In genomic region chr15:77237661-77238060, GRCm38 (mm10) we compare ENCODE assay signal across 28 mouse cellular contexts.
A peak's percentile ranks its signal among the peaks of the same experiment; 100 is the strongest.
DNase-seq lines count a peak whose midpoint lies in the region; ATAC-seq and TF ChIP-seq lines count a peak whose summit lies in the region.
"Had no signal": no experiment of that assay in that cellular context is flagged by ENCODE, and none has a peak within 500 bp of the region (broad histone marks: within the 10 kb centered on the region; RNA-seq: fewer than 3 reads in every experiment).

No protein-coding gene starts in this region.

- TF ChIP-seq POLR2A in heart, adult 2 months (IDR thresholded peaks at IDR 0.05; ENCODE audit: insufficient read depth, low read depth, low read length): no peak

- peaks cover 20% of the 10 kb centered on the region for H3K4me1 ChIP-seq in heart, adult 2 months (ENCODE audit: control insufficient read depth, insufficient read depth, low read length)
- peaks cover 48% of the 10 kb centered on the region for H3K4me1 ChIP-seq in heart, embryonic 11.5 days (ENCODE audit: control insufficient read depth, insufficient read depth, low read length)
- H3K4me1 ChIP-seq in kidney, postnatal 0 days (replicated peaks; ENCODE audit: insufficient read depth, low read length): peaks cover 11% of the 10 kb centered on the region; the same call in 1 of the 2 replicates
- H3K4me1 ChIP-seq in embryonic facial prominence, embryonic 15.5 days: peaks cover 33% of the 10 kb centered on the region

- in situ Hi-C loops in Patski (cut with MboI; ENCODE audit: low pct_unique_long_range_greater_than_20kb): no loop called here

- no peak overlapping the region for H3K4me2 ChIP-seq in heart, embryonic 11.5 days
- no peak overlapping the region for H3K4me2 ChIP-seq in kidney, postnatal 0 days (ENCODE audit: low read length)
- no peak overlapping the region for H3K4me2 ChIP-seq in embryonic facial prominence, embryonic 15.5 days (replicated peaks)
- H3K4me2 ChIP-seq: embryonic facial prominence, embryonic 13.5 days; forebrain, embryonic 12.5 days; hindbrain, embryonic 15.5 days; limb, embryonic 13.5 days; liver, embryonic 11.5 days; lung, embryonic 15.5 days; midbrain, embryonic 13.5 days had no signal

- ATAC-seq in heart, embryonic 11.5 days (replicated peaks; ENCODE audit: insufficient number of reproducible peaks, low FRiP score, low TSS enrichment): no peak
- no peak for ATAC-seq in kidney, postnatal 0 days (replicated peaks; ENCODE audit: low FRiP score, low read depth)
- ATAC-seq in Patski: no peak
- no peak for ATAC-seq in embryonic facial prominence, embryonic 15.5 days (ENCODE audit: insufficient number of reproducible peaks, low FRiP score, low TSS enrichment, low read depth)
- ATAC-seq: forebrain, postnatal 0 days; inflammation-experienced regulatory T-cells, adult 6 months; midbrain, embryonic 13.5 days had no signal

- no peaks in the 10 kb centered on the region for H3K9me3 ChIP-seq in heart, embryonic 11.5 days (replicated peaks; ENCODE audit: control insufficient read depth, low read length)
- no peaks in the 10 kb centered on the region for H3K9me3 ChIP-seq in kidney, postnatal 0 days (replicated peaks; ENCODE audit: low read length)
- H3K9me3 ChIP-seq in embryonic facial prominence, embryonic 15.5 days (replicated peaks): no peaks in the 10 kb centered on the region
- H3K9me3 ChIP-seq: embryonic facial prominence, embryonic 13.5 days; forebrain, embryonic 12.5 days; hindbrain, embryonic 10.5 days; hindbrain, embryonic 15.5 days; limb, embryonic 13.5 days; lung, embryonic 15.5 days; megakaryocyte, embryonic 14.5 days; midbrain, embryonic 13.5 days had no signal

- H3K27ac ChIP-seq in heart, adult 2 months: peak overlapping the region; percentile 89
- no peak overlapping the region for H3K27ac ChIP-seq in heart, embryonic 11.5 days (ENCODE audit: low read depth, low read length)
- H3K27ac ChIP-seq in kidney, postnatal 0 days: no peak overlapping the region
- H3K27ac ChIP-seq in embryonic facial prominence, embryonic 15.5 days (replicated peaks): 0 out of 2 replicates have a peak overlapping the region, but pooled peaks have one; percentile 17
- H3K27ac ChIP-seq: embryonic facial prominence, embryonic 13.5 days; forebrain, embryonic 12.5 days; hindbrain, embryonic 10.5 days; hindbrain, embryonic 15.5 days; limb, embryonic 13.5 days; lung, embryonic 15.5 days; midbrain, embryonic 13.5 days had no signal

- intact Hi-C loops in heart, adult 2 months (cut with DNase I): loop anchor here (2.0 kb wide), 1 partner anchor 69 kb away; the partner anchor contains the start of gene Rbfox2

- WGBS in heart, adult 2 months: 14% methylated on average over 1 of the region's 1 CpGs
- 34% methylated on average over 1 of the region's 1 CpGs for WGBS in heart, embryonic 11.5 days (ENCODE audit: insufficient replicate concordance)
- 44% methylated on average over 1 of the region's 1 CpGs for WGBS in kidney, postnatal 0 days
- WGBS in embryonic facial prominence, embryonic 15.5 days: 26% methylated on average over 1 of the region's 1 CpGs

- no peak for DNase-seq in heart, adult 2 months
- no peak for DNase-seq in kidney, postnatal 0 days (ENCODE audit: low spot score)
- DNase-seq in kidney, adult 11 months: no peak
- no peak for DNase-seq in Patski (ENCODE audit: low read depth, low spot score)
- DNase-seq: adrenal gland, postnatal 10 days; cerebellum, adult 11 months; cerebellum, adult 9-11 months; embryo, embryonic 11 days; forebrain, postnatal 0 days; gastrocnemius, postnatal 14 days; heart, postnatal 10 days; kidney, adult 8-10 months; kidney, postnatal 10 days; lung, postnatal 4 days; retina, postnatal 1 day; right cerebral cortex, postnatal 14 days had no signal

- H3K36me3 ChIP-seq in heart, adult 2 months (ENCODE audit: control insufficient read depth, insufficient read depth, low read length): peaks cover 26% of the 10 kb centered on the region
- H3K36me3 ChIP-seq in heart, embryonic 11.5 days (ENCODE audit: control insufficient read depth, insufficient read depth, low read length): no peaks in the 10 kb centered on the region
- no peaks in the 10 kb centered on the region for H3K36me3 ChIP-seq in kidney, postnatal 0 days (ENCODE audit: insufficient read depth, low read length)
- H3K36me3 ChIP-seq in embryonic facial prominence, embryonic 15.5 days: no peaks in the 10 kb centered on the region
- H3K36me3 ChIP-seq: embryonic facial prominence, embryonic 13.5 days; forebrain, embryonic 12.5 days; hindbrain, embryonic 10.5 days; hindbrain, embryonic 15.5 days; limb, embryonic 13.5 days; lung, embryonic 15.5 days; midbrain, embryonic 13.5 days had no signal

- no peak for TF ChIP-seq EP300 in heart, adult 2 months (IDR thresholded peaks at IDR 0.05; ENCODE audit: insufficient read depth, low read depth, low read length)

- peaks cover 10% of the 10 kb centered on the region for H3K79me2 ChIP-seq in heart, adult 2 months (replicated peaks; ENCODE audit: control insufficient read depth, insufficient read depth, low read length)

- no peaks in the 10 kb centered on the region for H3K27me3 ChIP-seq in heart, adult 2 months (ENCODE audit: control insufficient read depth, insufficient read depth, low read length)
- no peaks in the 10 kb centered on the region for H3K27me3 ChIP-seq in heart, embryonic 11.5 days (ENCODE audit: control insufficient read depth, insufficient read depth, low read length)
- no peaks in the 10 kb centered on the region for H3K27me3 ChIP-seq in kidney, postnatal 0 days (ENCODE audit: insufficient read depth, low read length)
- no peaks in the 10 kb centered on the region for H3K27me3 ChIP-seq in Patski
- H3K27me3 ChIP-seq in embryonic facial prominence, embryonic 15.5 days: no peaks in the 10 kb centered on the region
- H3K27me3 ChIP-seq: embryonic facial prominence, embryonic 13.5 days; forebrain, embryonic 12.5 days; hindbrain, embryonic 15.5 days; limb, embryonic 13.5 days; lung, embryonic 15.5 days; midbrain, embryonic 13.5 days had no signal

- CTCF ChIA-PET in Patski (lab: Charles Lee): interaction anchor here (1.7 to 2.2 kb wide), 2 partner anchors 11 to 45 kb away, joined by 6 to 12 read pairs; no protein-coding TSS in a partner anchor

- POLR2A ChIA-PET in Patski (lab: Charles Lee): no interaction called here

- H3K4me3 ChIP-seq in heart, adult 2 months: no peak overlapping the region
- no peak overlapping the region for H3K4me3 ChIP-seq in heart, embryonic 11.5 days (ENCODE audit: low read depth, low read length)
- no peak overlapping the region for H3K4me3 ChIP-seq in kidney, postnatal 0 days (replicated peaks; ENCODE audit: low read depth, low read length)
- H3K4me3 ChIP-seq in embryonic facial prominence, embryonic 15.5 days (replicated peaks): no peak overlapping the region
- H3K4me3 ChIP-seq: embryonic facial prominence, embryonic 13.5 days; forebrain, embryonic 12.5 days; hindbrain, embryonic 10.5 days; hindbrain, embryonic 15.5 days; limb, embryonic 13.5 days; lung, embryonic 15.5 days; megakaryocyte, embryonic 14.5 days; midbrain, embryonic 13.5 days had no signal

- no peak overlapping the region for H3K9ac ChIP-seq in heart, adult 2 months (ENCODE audit: low read depth, low read length)
- H3K9ac ChIP-seq in heart, embryonic 11.5 days (ENCODE audit: low read depth, low read length): no peak overlapping the region
- no peak overlapping the region for H3K9ac ChIP-seq in kidney, postnatal 0 days (ENCODE audit: low read depth, low read length)
- no peak overlapping the region for H3K9ac ChIP-seq in embryonic facial prominence, embryonic 15.5 days
- H3K9ac ChIP-seq: embryonic facial prominence, embryonic 13.5 days; forebrain, embryonic 12.5 days; forebrain, postnatal 0 days; hindbrain, embryonic 15.5 days; limb, embryonic 13.5 days; lung, embryonic 15.5 days; midbrain, embryonic 13.5 days had no signal

- TF ChIP-seq CTCF in heart, adult 2 months (IDR thresholded peaks at IDR 0.05): peak; percentile 54
- TF ChIP-seq CTCF in kidney, postnatal 0 days (IDR thresholded peaks at IDR 0.05; ENCODE audit: low read depth): peak; percentile 23; the same call in 1 of the 2 replicates
- peak; percentile 27 for TF ChIP-seq CTCF in Patski (IDR thresholded peaks at IDR 0.05)

Comparison
In these comparisons a context has a peak if more than half of its experiments do, and no peak if none do; other contexts are left out.
1. H3K27ac ChIP-seq: peak in heart, adult 2 months (single experiment) and embryonic facial prominence, embryonic 15.5 days (single experiment); none in heart, embryonic 11.5 days (single experiment) and kidney, postnatal 0 days (single experiment).
2. Peak in every context shown above with its lines, with median percentiles within 50 percentile points of each other: CTCF ChIP-seq.